Mouse (Mus musculus): ENCODE results near the gene Ptpn21. TPM values are rescaled to one million over a fixed set of nuclear protein-coding genes. Genes with fewer than 3 reads are reported as not detected.

Ptpn21 gene
- total and polyA plus RNA-seq, 3 experiments = 1.2 to 3.8 TPM; not detected in 1

- no peaks in the 10 kb centered on the region for H3K36me3 ChIP-seq (ENCODE audit: control insufficient read depth in 1 of 2, insufficient read depth in 2 of 2, low read length in 2 of 2)
- TF ChIP-seq UBTF (IDR thresholded peaks at IDR 0.05; ENCODE audit: borderline replicate concordance, insufficient read depth, low read depth, low read length) = no peak
- no peak for TF ChIP-seq EP300 (IDR thresholded peaks at IDR 0.05; ENCODE audit: low read depth in 1 of 2, low read length in 2 of 2)
- TF ChIP-seq GABPA (IDR thresholded peaks at IDR 0.05; ENCODE audit: low read depth, low read length) = no peak
- no peak for TF ChIP-seq ELF1 (IDR thresholded peaks at IDR 0.05; ENCODE audit: low read depth, low read length)
- TF ChIP-seq POLR2AphosphoS2 (IDR thresholded peaks at IDR 0.05; ENCODE audit: low read length) = no peak
- TF ChIP-seq NRF1 (IDR thresholded peaks at IDR 0.05; ENCODE audit: insufficient read depth, low read depth, low read length, poor library complexity, severe bottlenecking) = no peak
- no peak for TF ChIP-seq E2F4 (IDR thresholded peaks at IDR 0.05; ENCODE audit: borderline replicate concordance, low read depth, low read length)
- TF ChIP-seq MAX (IDR thresholded peaks at IDR 0.05; ENCODE audit: low read length) = no peak
- TF ChIP-seq JUND (IDR thresholded peaks at IDR 0.05; ENCODE audit: low read depth, low read length) = no peak
- TF ChIP-seq USF2 (IDR thresholded peaks at IDR 0.05; ENCODE audit: borderline replicate concordance in 1 of 2, insufficient read depth in 1 of 2, low read depth in 1 of 2, low read length in 2 of 2) = no peak
- TF ChIP-seq TAL1 (IDR thresholded peaks at IDR 0.05; ENCODE audit: low read length) = no peak
- TF ChIP-seq SMC3 (IDR thresholded peaks at IDR 0.05; ENCODE audit: low read depth, low read length) = no peak
- no peak for TF ChIP-seq MAFK (IDR thresholded peaks at IDR 0.05; ENCODE audit: borderline replicate concordance, low read depth, low read length)
- TF ChIP-seq GATA1 (IDR thresholded peaks at IDR 0.05; ENCODE audit: low read depth, low read length) = no peak
- no peak for TF ChIP-seq POLR2AphosphoS5 (IDR thresholded peaks at IDR 0.05; ENCODE audit: borderline replicate concordance, low read depth, low read length)
- TF ChIP-seq RCOR1 (IDR thresholded peaks at IDR 0.05; ENCODE audit: low read depth, low read length) = no peak
- H3K79me2 ChIP-seq (ENCODE audit: control insufficient read depth, insufficient read depth, low read length, poor library complexity) = no peaks in the 10 kb centered on the region
- no peak for DNase-seq (ENCODE audit: low read depth, low spot score)
- H3K27me3 ChIP-seq (ENCODE audit: control insufficient read depth in 1 of 2, insufficient read depth in 2 of 2, low read length in 2 of 2) = no peaks in the 10 kb centered on the region
- no peaks in the 10 kb centered on the region for H3K4me1 ChIP-seq (ENCODE audit: control insufficient read depth in 1 of 2, insufficient read depth in 2 of 2, low read length in 2 of 2)
- no peak overlapping the region for H3K9ac ChIP-seq (ENCODE audit: control insufficient read depth, low read depth, low read length, poor library complexity, severe bottlenecking)
- H3K4me3 ChIP-seq (ENCODE audit: control insufficient read depth in 1 of 2, insufficient read depth in 1 of 2, low read depth in 2 of 2, low read length in 2 of 2) = no peak overlapping the region
- H3K27ac ChIP-seq (ENCODE audit: control insufficient read depth, low read depth, low read length) = no peak overlapping the region
- H3K9me3 ChIP-seq (replicated peaks; ENCODE audit: insufficient read depth, low read length) = no peaks in the 10 kb centered on the region
These were observed 33.2 kb downstream of the Ptpn21 start for GRCm38 (mm10) chr12:98703961-98704360.

GRCm38 (mm10) chr12:98703554-98703953, 33.7 kb downstream of the Ptpn21 start:
- DNase-seq (ENCODE audit: low read depth, low spot score) = no peak
- TF ChIP-seq CTCF (IDR thresholded peaks at IDR 0.05 in 2 of 3, conservative IDR thresholded peaks at IDR 0.05 in 1 of 3; ENCODE audit: control insufficient read depth in 1 of 3, insufficient read depth in 1 of 3, low read depth in 2 of 3, low read length in 3 of 3, poor library complexity in 1 of 3, severe bottlenecking in 1 of 3) (no peak), UBTF (IDR thresholded peaks at IDR 0.05; ENCODE audit: borderline replicate concordance, insufficient read depth, low read depth, low read length) (no peak), NELFE (IDR thresholded peaks at IDR 0.05; ENCODE audit: low read depth, low read length) (no peak), TBP (IDR thresholded peaks at IDR 0.05; ENCODE audit: low read depth, low read length) (no peak), RAD21 (IDR thresholded peaks at IDR 0.05; ENCODE audit: low read depth, low read length) (no peak), TCF12 (IDR thresholded peaks at IDR 0.05; ENCODE audit: low read depth, low read length) (no peak), HCFC1 (IDR thresholded peaks at IDR 0.05; ENCODE audit: low read depth, low read length) (no peak), SMC3 (IDR thresholded peaks at IDR 0.05; ENCODE audit: low read depth, low read length) (no peak), ELF1 (IDR thresholded peaks at IDR 0.05; ENCODE audit: low read depth, low read length) (no peak), JUND (IDR thresholded peaks at IDR 0.05; ENCODE audit: low read depth, low read length) (no peak), POLR2AphosphoS2 (IDR thresholded peaks at IDR 0.05; ENCODE audit: low read length) (no peak), ZC3H11A (IDR thresholded peaks at IDR 0.05; ENCODE audit: low read depth, low read length) (no peak), TAL1 (IDR thresholded peaks at IDR 0.05; ENCODE audit: low read length) (no peak), NRF1 (IDR thresholded peaks at IDR 0.05; ENCODE audit: insufficient read depth, low read depth, low read length, poor library complexity, severe bottlenecking) (no peak), KAT2A (conservative IDR thresholded peaks at IDR 0.05; ENCODE audit: low read depth, low read length) (no peak), MAZ (IDR thresholded peaks at IDR 0.05; ENCODE audit: low read depth, low read length) (no peak), EP300 (IDR thresholded peaks at IDR 0.05; ENCODE audit: low read depth in 1 of 2, low read length in 2 of 2) (no peak), CHD1 (IDR thresholded peaks at IDR 0.05; ENCODE audit: low read depth, low read length) (no peak)
- H3K36me3 ChIP-seq (ENCODE audit: control insufficient read depth in 1 of 2, insufficient read depth in 2 of 2, low read length in 2 of 2) = no peaks in the 10 kb centered on the region
- no peak overlapping the region for H3K9ac ChIP-seq (ENCODE audit: control insufficient read depth, low read depth, low read length, poor library complexity, severe bottlenecking)
- no peaks in the 10 kb centered on the region for H3K79me2 ChIP-seq (ENCODE audit: control insufficient read depth, insufficient read depth, low read length, poor library complexity)
- no peaks in the 10 kb centered on the region for H3K27me3 ChIP-seq (ENCODE audit: control insufficient read depth in 1 of 2, insufficient read depth in 2 of 2, low read length in 2 of 2)
- no peak overlapping the region for H3K4me3 ChIP-seq (ENCODE audit: control insufficient read depth in 1 of 2, insufficient read depth in 1 of 2, low read depth in 2 of 2, low read length in 2 of 2)
- H3K4me1 ChIP-seq (ENCODE audit: control insufficient read depth in 1 of 2, insufficient read depth in 2 of 2, low read length in 2 of 2) = no peaks in the 10 kb centered on the region
- no peak overlapping the region for H3K27ac ChIP-seq (ENCODE audit: control insufficient read depth, low read depth, low read length)
- no peaks in the 10 kb centered on the region for H3K9me3 ChIP-seq (replicated peaks; ENCODE audit: insufficient read depth, low read length)
